Mouse (Mus musculus) forebrain, embryonic 16.5 days (tissue): ENCODE results near the gene Ankfn1. TPM values are rescaled to one million over a fixed set of nuclear protein-coding genes. Genes with fewer than 3 reads are reported as not detected.

ENCODE experiments used
- ATAC-seq: fragments of 200-750 bp; cut with Nextera tagmentation; 2 replicates; pipeline ENCODE4 v1.8.0; 2017; ENCODE audit warnings: mild to moderate bottlenecking, moderate library complexity
- H3K27ac ChIP-seq: fragments of 300-500 bp; sonication (generic); 2 replicates; pipeline ENCODE4 v1.5.1; 2014; ENCODE audit warnings: low read length, control low read depth
- H3K27me3 ChIP-seq: fragments of 300-500 bp; sonication (generic); replicated peaks from 2 replicates; pipeline ENCODE4 v1.6.1; 2014; ENCODE audit warnings: low read length; ENCODE audit not compliant: control insufficient read depth, insufficient read depth
- H3K36me3 ChIP-seq: fragments of 300-500 bp; sonication (generic); 2 replicates; pipeline ENCODE4 v1.6.1; 2014; ENCODE audit not compliant: control insufficient read depth, insufficient read depth
- H3K4me1 ChIP-seq: fragments of 300-500 bp; sonication (generic); replicated peaks from 2 replicates; pipeline ENCODE4 v1.6.1; 2014; ENCODE audit warnings: low read length; ENCODE audit not compliant: control insufficient read depth, insufficient read depth
- H3K4me2 ChIP-seq: fragments of 300-500 bp; sonication (generic); 2 replicates; pipeline ENCODE4 v1.6.1; 2014; ENCODE audit warnings: mild to moderate bottlenecking, low read length, control low read depth
- H3K4me3 ChIP-seq: fragments of 300-500 bp; sonication (generic); replicated peaks from 2 replicates; pipeline ENCODE4 v1.5.1; 2014; ENCODE audit warnings: mild to moderate bottlenecking, low read length, control low read depth
- H3K9ac ChIP-seq: fragments of 300-500 bp; sonication (generic); replicated peaks from 2 replicates; pipeline ENCODE4 v1.6.1; 2014; ENCODE audit warnings: low read depth, low read length, control low read depth
- H3K9me3 ChIP-seq: fragments of 300-500 bp; sonication (generic); 2 replicates; pipeline ENCODE4 v1.6.1; 2016; ENCODE audit warnings: low read length; ENCODE audit not compliant: control insufficient read depth
- whole genome bisulfite sequencing: fragments of 180-500 bp; shearing (Covaris S2); extraction: QIAGEN DNeasy Blood & Tissue Kit; methylation state at CpG from one replicate; pipeline ENCODE4 v1.1.7; 2014; 5-methylcytosine and 5-hydroxymethylcytosine counted together
- polyA plus RNA-seq: library from polyadenylated mRNA; unstranded; fragments of >200 nt; fragmentation: Nextera tagmentation; extraction: Ambion mirVana; gene quantifications from 2 replicates; pipeline ENCODE4 v1.2.1, GENCODE M21; 2015

Ankfn1 gene
- polyA plus RNA-seq, 1 experiment from 2014 or later = 5.2 TPM

GRCm38 (mm10) chr11:89508675-89509324, 268.7 kb downstream of the Ankfn1 start:
- no peak overlapping the region for H3K4me3 ChIP-seq
- peak overlapping the region; percentile 7; the same call in 1 of the 2 replicates for H3K4me2 ChIP-seq
- ATAC-seq = peak; percentile 52; the same call in 1 of the 2 replicates
- 1% methylated on average over 11 of the region's 11 CpGs for WGBS
- H3K4me1 ChIP-seq = peaks cover 19% of the 10 kb centered on the region
- H3K36me3 ChIP-seq = no peaks in the 10 kb centered on the region
- H3K9ac ChIP-seq = no peak overlapping the region
- no peaks in the 10 kb centered on the region for H3K9me3 ChIP-seq
- no peak overlapping the region for H3K27ac ChIP-seq
- H3K27me3 ChIP-seq = peaks cover 4% of the 10 kb centered on the region; the same call in 1 of the 2 replicates

GRCm38 (mm10) chr11:89506595-89507245, 270.7 kb downstream of the Ankfn1 start:
- H3K36me3 ChIP-seq = no peaks in the 10 kb centered on the region
- H3K4me3 ChIP-seq = no peak overlapping the region
- ATAC-seq = peak; percentile 54
- H3K27me3 ChIP-seq = peaks cover 5% of the 10 kb centered on the region; the same call in 1 of the 2 replicates
- H3K4me1 ChIP-seq = peaks cover 24% of the 10 kb centered on the region
- H3K4me2 ChIP-seq = no peak overlapping the region
- H3K9me3 ChIP-seq = no peaks in the 10 kb centered on the region
- 15% methylated on average over 11 of the region's 11 CpGs for WGBS
- H3K9ac ChIP-seq = no peak overlapping the region
- H3K27ac ChIP-seq = no peak overlapping the region

- no peak overlapping the region for H3K4me2 ChIP-seq
- H3K36me3 ChIP-seq = no peaks in the 10 kb centered on the region
- no peak overlapping the region for H3K4me3 ChIP-seq
- WGBS = 88% methylated on average over 7 of the region's 7 CpGs
- H3K27ac ChIP-seq = no peak overlapping the region
- H3K4me1 ChIP-seq = peaks cover 25% of the 10 kb centered on the region
- H3K9me3 ChIP-seq = no peaks in the 10 kb centered on the region
- ATAC-seq = no peak
- no peak overlapping the region for H3K9ac ChIP-seq
- peaks cover 5% of the 10 kb centered on the region; the same call in 1 of the 2 replicates for H3K27me3 ChIP-seq
Observed at GRCm38 (mm10) chr11:89505046-89505445, 272.4 kb downstream of the Ankfn1 start.

DNA sequence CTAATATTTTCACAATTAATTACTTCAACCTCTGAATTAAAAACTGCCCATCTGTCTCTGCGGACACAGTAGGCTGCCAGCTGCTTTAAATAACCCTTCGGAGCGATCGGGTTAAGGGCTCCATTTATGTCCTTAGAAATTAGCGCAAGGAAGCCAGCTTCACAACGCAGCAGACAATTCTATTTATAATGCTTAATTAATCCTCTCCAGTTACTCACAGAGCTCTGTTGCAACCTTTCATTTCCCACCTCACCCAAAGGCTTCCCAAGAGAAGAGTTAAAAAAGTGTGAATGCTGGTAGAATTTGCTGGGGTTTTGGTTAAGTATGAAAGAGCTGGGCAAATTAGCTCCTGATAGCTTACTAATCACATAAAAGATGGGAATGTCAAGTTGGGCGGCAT, 275.7 kb downstream of the Ankfn1 start:
- Histone ChIP-seq H3K4me2 (0 out of 2 replicates have a peak overlapping the region, but pooled peaks have one; percentile 18), H3K9me3 (no peaks in the 10 kb centered on the region), H3K36me3 (no peaks in the 10 kb centered on the region), H3K4me1 (peaks cover 10% of the 10 kb centered on the region), H3K27ac (no peak overlapping the region), H3K9ac (no peak overlapping the region), H3K27me3 (peaks cover 5% of the 10 kb centered on the region; the same call in 1 of the 2 replicates), H3K4me3 (no peak overlapping the region)
- 7% methylated on average over 7 of the region's 7 CpGs for WGBS
- ATAC-seq = no peak

GRCm38 (mm10) chr11:89500961-89501360, 276.5 kb downstream of the Ankfn1 start:
- H3K9me3 ChIP-seq = no peaks in the 10 kb centered on the region
- H3K36me3 ChIP-seq = no peaks in the 10 kb centered on the region
- no peak for ATAC-seq
- H3K4me1 ChIP-seq = peaks cover 5% of the 10 kb centered on the region
- WGBS = 83% methylated on average over 2 of the region's 2 CpGs
- H3K27ac ChIP-seq = no peak overlapping the region
- H3K9ac ChIP-seq = no peak overlapping the region
- peaks cover 5% of the 10 kb centered on the region; the same call in 1 of the 2 replicates for H3K27me3 ChIP-seq
- no peak overlapping the region for H3K4me2 ChIP-seq
- no peak overlapping the region for H3K4me3 ChIP-seq

DNA sequence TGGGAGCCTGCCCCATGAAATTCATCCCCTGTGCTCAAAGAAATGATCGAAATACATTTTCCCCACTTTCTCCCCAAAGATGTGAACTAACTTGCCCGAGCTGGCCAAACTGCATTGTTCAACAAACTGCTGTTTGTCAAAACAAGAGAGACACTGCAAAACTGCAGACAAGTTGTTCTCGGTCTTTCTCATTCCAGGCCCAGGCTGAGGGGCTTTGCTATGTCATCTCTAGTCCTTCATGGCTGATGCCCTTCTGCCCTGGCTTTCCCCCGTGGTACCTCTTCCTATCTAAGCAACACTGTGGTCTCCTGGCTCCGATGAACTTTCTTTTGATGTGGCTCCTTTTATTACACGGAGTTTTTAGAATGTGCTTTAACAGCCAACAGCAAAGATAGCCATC, 296.4 kb downstream of the Ankfn1 start:
- Histone ChIP-seq H3K9ac (no peak overlapping the region), H3K4me1 (no peaks in the 10 kb centered on the region), H3K27ac (no peak overlapping the region), H3K27me3 (no peaks in the 10 kb centered on the region), H3K9me3 (no peaks in the 10 kb centered on the region), H3K36me3 (no peaks in the 10 kb centered on the region), H3K4me2 (no peak overlapping the region), H3K4me3 (no peak overlapping the region)
- WGBS = 75% methylated on average over 6 of the region's 6 CpGs
- ATAC-seq = no peak

- ATAC-seq = no peak
- no peaks in the 10 kb centered on the region for H3K27me3 ChIP-seq
- 73% methylated on average over 5 of the region's 5 CpGs for WGBS
- no peaks in the 10 kb centered on the region for H3K9me3 ChIP-seq
- H3K9ac ChIP-seq = no peak overlapping the region
- no peak overlapping the region for H3K27ac ChIP-seq
- no peak overlapping the region for H3K4me2 ChIP-seq
- no peak overlapping the region for H3K4me3 ChIP-seq
- no peaks in the 10 kb centered on the region for H3K4me1 ChIP-seq
- no peaks in the 10 kb centered on the region for H3K36me3 ChIP-seq
Observed at GRCm38 (mm10) chr11:89476927-89477326, 300.5 kb downstream of the Ankfn1 start.

DNA sequence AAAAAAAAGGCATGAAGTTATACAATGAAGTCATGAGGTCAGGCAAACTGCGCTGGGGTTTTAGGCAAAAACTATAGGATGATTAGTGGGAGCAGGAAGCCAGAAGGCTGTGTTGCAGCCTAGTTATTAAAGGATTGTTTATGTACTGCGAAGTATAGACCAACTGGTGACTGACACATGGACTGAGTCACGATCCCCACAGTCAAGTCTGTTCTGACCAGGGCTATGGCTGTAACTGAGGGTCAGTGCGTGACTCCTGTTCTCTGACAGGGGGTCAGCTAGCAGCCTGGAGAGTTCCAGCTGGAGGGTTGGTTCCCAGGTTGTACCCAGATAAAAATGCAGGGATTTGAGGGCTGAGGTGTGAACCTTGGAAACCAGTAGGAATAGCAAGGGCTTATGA, 301.4 kb downstream of the Ankfn1 start:
- H3K27me3 ChIP-seq = no peaks in the 10 kb centered on the region
- no peak overlapping the region for H3K9ac ChIP-seq
- H3K36me3 ChIP-seq = no peaks in the 10 kb centered on the region
- H3K4me2 ChIP-seq = no peak overlapping the region
- H3K4me3 ChIP-seq = no peak overlapping the region
- H3K9me3 ChIP-seq = no peaks in the 10 kb centered on the region
- ATAC-seq = no peak
- no peak overlapping the region for H3K27ac ChIP-seq
- H3K4me1 ChIP-seq = no peaks in the 10 kb centered on the region
- 91% methylated on average over 4 of the region's 4 CpGs for WGBS

GRCm38 (mm10) chr11:89472871-89473270, 304.6 kb downstream of the Ankfn1 start:
- no peak overlapping the region for H3K4me2 ChIP-seq
- H3K9ac ChIP-seq = no peak overlapping the region
- H3K4me1 ChIP-seq = no peaks in the 10 kb centered on the region
- H3K4me3 ChIP-seq = no peak overlapping the region
- no peaks in the 10 kb centered on the region for H3K36me3 ChIP-seq
- 86% methylated on average over 4 of the region's 4 CpGs for WGBS
- H3K9me3 ChIP-seq = no peaks in the 10 kb centered on the region
- no peaks in the 10 kb centered on the region for H3K27me3 ChIP-seq
- no peak for ATAC-seq
- no peak overlapping the region for H3K27ac ChIP-seq
